Mouse (Mus musculus) olfactory bulb, adult 2 months (tissue): ENCODE measurements at regions not wholly inside any gene's neighbourhood (a gene's known extent, or its start where the extent isn't known, plus 50 kb on each side); places are given as distances from the start of the nearest gene placed in this dataset.

ENCODE experiments used
- H3K27ac ChIP-seq: fragments of 200-500 bp; 2 replicates; pipeline ENCODE4 v1.5.1; 2012; ENCODE audit warnings: low read depth, low read length; ENCODE audit not compliant: insufficient read depth
- H3K4me1 ChIP-seq: fragments of 200-500 bp; 2 replicates; pipeline ENCODE4 v1.6.1; 2012; ENCODE audit warnings: low read length; ENCODE audit not compliant: control insufficient read depth, insufficient read depth
- H3K4me3 ChIP-seq: fragments of 200-500 bp; 2 replicates; pipeline ENCODE4 v1.5.1; 2012; ENCODE audit warnings: mild to moderate bottlenecking, low read depth, low read length, moderate library complexity; ENCODE audit not compliant: insufficient read depth
- CTCF ChIP-seq: fragments of 200-500 bp; IDR thresholded peaks from 2 replicates; pipeline ENCODE4 v1.5.1; 2012; ENCODE audit warnings: low read depth, mild to moderate bottlenecking, low read length, moderate library complexity; ENCODE audit not compliant: insufficient read depth
- POLR2A ChIP-seq: fragments of 200-500 bp; IDR thresholded peaks from 2 replicates; pipeline ENCODE4 v1.6.1; 2012; ENCODE audit warnings: mild to moderate bottlenecking, low read depth, low read length, moderate library complexity; ENCODE audit not compliant: insufficient read depth
- WGBS: fragments of 180-500 bp; shearing (Covaris S2); methylation state at CpG from one replicate; pipeline ENCODE4 v1.1.7; 2018; 5-methylcytosine and 5-hydroxymethylcytosine counted together

GRCm38 (mm10) chr11:19073265-19073664 lies 54.5 kb upstream of the Meis1 start:
- no peak overlapping the region for H3K27ac ChIP-seq
- no peak for TF ChIP-seq CTCF
- TF ChIP-seq POLR2A: no peak
- 62% methylated on average over 5 of the region's 5 CpGs for WGBS

DNA sequence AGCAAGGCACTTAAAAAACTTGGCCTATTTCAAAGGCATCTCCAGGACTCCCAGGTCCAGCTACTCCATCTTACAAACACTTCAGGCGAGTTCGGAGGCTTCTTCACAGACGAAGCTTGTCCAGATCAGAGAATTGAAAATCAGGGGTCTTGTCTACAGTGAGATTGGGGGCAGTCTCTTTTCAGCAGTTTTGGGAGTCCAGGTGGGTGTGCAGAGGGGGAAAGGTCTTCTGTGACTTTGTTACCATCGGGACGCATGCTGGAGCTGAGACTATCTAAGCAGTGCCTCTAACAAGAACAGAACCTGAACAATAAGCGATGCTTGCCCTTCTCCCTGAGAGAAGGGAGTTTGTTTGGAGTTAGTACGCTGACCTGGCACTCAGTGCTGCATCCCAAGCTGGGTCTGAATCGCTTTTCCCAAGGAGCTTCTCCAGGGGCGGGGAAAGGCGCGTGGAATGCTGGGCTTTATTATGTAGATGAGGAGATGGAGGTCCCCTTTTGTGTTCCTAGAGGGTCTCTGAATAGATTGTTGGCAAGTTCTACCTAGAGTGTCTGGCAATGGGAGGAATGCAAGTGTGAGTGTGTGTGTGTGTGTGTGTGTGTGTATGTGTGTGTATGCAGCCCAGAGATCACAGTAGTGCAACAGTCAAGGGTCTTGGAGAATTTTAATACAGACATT lies 55.2 kb upstream of the Meis1 start:
- WGBS: 43% methylated on average over 11 of the region's 11 CpGs
- no peak for TF ChIP-seq CTCF
- no peak for TF ChIP-seq POLR2A

More at GRCm38 (mm10) chr11:19073265-19073664, 54.5 kb upstream of the Meis1 start:
- H3K4me1 ChIP-seq: no peaks in the 10 kb centered on the region
- H3K4me3 ChIP-seq: no peak overlapping the region

DNA sequence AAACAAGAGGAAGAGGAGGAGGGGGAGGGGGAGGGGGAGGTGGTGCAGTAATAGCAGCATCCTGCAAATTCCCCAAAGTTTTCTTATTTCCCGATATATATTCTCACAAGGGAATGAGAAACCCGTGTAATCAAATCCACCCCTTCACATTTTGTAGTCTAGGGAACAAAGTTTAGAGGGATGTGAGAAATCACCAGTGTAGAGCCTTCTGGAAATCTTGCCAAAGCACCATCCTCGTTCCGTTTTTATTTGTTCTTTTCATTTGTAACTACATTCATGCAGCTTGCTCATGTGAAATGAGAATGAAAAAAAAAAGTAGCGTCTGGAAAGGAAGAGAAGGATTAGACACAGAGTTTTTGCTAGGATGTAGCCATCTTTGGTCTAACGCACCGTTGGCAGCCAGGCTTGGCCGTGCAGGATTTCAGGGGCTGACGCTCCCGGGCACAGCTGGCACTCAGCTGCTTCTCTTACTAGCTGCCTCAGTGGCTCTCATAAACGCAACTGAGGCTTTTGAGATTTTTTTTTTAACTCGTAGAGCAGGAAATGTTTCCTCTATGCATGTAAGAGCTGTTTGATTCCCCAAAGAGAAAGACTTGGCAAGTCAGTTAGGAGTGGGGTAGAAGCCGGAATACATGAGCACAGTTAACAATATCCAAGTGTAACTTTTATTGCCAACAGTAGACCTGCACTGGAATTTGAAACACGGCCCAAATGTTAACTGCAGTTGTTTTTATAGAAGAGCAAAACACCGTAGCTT lies 72.5 kb upstream of the Meis1 start:
- Histone ChIP-seq H3K27ac (no peak overlapping the region), H3K4me3 (no peak overlapping the region), H3K4me1 (no peaks in the 10 kb centered on the region)
- 33% methylated on average over 15 of the region's 15 CpGs for WGBS
- no peak for TF ChIP-seq CTCF
- no peak for TF ChIP-seq POLR2A

More for the DNA sequence above, 55.2 kb upstream of the Meis1 start:
- Histone ChIP-seq H3K27ac (no peak overlapping the region), H3K4me1 (no peaks in the 10 kb centered on the region), H3K4me3 (no peak overlapping the region)

DNA sequence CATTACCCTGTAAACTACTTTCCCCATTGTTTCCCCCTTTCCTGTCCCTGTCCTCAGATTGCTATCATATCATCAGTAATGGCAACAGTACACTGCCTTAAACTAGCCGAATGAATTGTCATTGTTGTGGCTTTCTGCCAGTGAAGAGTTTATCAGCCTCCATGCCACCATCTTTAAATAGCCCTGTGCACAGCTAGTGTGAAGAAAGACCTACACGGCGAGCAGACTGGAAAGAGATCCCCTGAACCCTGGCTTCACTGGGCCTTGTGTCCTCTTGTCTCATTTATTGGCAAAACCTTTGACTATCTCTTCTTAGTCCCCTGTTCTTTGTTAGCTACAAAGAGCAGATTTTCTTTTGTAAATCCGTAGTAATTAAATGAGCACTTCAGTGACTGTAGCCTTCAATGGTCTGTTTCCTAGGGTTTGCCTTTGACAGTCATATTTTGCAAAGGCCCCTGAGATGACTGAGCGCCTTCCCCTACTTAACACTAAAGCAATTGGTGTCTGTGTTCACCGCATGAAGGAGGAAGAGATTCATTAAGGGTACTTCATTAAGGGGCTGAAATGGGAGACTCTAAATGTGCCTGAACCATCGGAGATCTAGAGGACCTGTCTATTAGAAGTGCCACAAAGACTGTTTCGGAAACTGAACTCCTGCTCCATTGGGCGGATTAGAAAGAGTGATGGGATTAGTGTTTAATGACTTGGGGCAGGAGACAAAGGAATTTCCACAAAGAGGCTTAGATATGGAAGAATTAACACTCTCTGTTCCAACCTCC lies 74.4 kb upstream of the Meis1 start:
- H3K4me1 ChIP-seq: no peaks in the 10 kb centered on the region
- no peak overlapping the region for H3K4me3 ChIP-seq

DNA sequence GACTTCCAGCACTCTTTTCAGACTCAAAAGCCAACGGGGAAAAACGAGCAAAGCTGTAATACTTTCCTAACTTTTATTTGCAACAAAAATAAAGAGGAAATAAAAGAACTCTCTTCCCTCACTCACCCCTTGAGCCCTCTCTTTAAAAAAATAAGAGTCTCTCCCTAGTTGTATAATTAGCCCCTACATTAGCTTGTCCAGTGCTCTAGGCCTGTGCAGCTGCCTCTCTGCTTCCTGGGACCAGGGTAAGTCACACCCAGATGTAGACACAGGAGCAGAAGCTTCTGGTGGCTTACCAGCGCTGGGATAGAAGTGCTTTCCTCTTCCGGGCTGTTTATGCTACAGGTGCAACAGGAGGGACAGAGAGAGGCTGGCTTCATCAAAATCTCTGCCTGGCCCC lies 75.0 kb upstream of the Meis1 start:
- H3K4me1 ChIP-seq: no peaks in the 10 kb centered on the region
- no peak for TF ChIP-seq CTCF
- no peak for TF ChIP-seq POLR2A
- 65% methylated on average over 4 of the region's 4 CpGs for WGBS
- H3K27ac ChIP-seq: no peak overlapping the region
- H3K4me3 ChIP-seq: no peak overlapping the region

More for the DNA sequence above, 74.4 kb upstream of the Meis1 start:
- 77% methylated on average over 9 of the region's 9 CpGs for WGBS
- H3K27ac ChIP-seq: no peak overlapping the region
- TF ChIP-seq POLR2A (no peak), CTCF (no peak)

- 83% methylated on average over 14 of the region's 14 CpGs for WGBS
- no peak overlapping the region for H3K4me3 ChIP-seq
- no peak overlapping the region for H3K27ac ChIP-seq
These were observed 75.4 kb upstream of the Meis1 start for GRCm38 (mm10) chr11:19094183-19094582.

GRCm38 (mm10) chr11:19102981-19103568 lies 84.3 kb upstream of the Meis1 start:
- WGBS: 68% methylated on average over 7 of the region's 7 CpGs
- TF ChIP-seq CTCF: no peak
- TF ChIP-seq POLR2A: no peak
- H3K4me3 ChIP-seq: no peak overlapping the region
- no peaks in the 10 kb centered on the region for H3K4me1 ChIP-seq
- no peak overlapping the region for H3K27ac ChIP-seq

More at GRCm38 (mm10) chr11:19094183-19094582, 75.4 kb upstream of the Meis1 start:
- H3K4me1 ChIP-seq: no peaks in the 10 kb centered on the region
- no peak for TF ChIP-seq CTCF
- no peak for TF ChIP-seq POLR2A

DNA sequence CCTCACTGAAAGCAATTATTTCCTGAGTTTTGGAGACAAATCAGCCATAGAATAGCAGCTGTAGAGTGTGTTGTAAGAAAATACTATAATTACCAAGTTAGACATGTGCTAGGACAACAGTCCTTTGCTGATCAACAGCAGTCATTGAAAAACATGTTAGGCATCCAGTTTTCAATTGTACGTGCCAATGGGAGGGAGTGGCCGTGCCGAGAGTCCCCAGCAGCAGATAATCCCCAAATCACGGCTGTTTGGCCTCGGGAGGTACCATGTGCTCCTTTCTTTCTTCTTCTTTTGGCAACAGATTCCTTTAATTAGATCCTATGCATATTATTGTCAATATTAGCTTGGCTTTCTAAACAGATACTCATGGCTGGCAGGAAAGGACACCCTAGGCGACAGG lies 88.4 kb upstream of the Meis1 start:
- WGBS: 46% methylated on average over 6 of the region's 6 CpGs
- no peak overlapping the region for H3K27ac ChIP-seq
- no peaks in the 10 kb centered on the region for H3K4me1 ChIP-seq
- H3K4me3 ChIP-seq: no peak overlapping the region
- no peak for TF ChIP-seq CTCF
- TF ChIP-seq POLR2A: no peak
